Comparison of ENCODE assay signal across 9 mouse cellular contexts in the genomic region with DNA sequence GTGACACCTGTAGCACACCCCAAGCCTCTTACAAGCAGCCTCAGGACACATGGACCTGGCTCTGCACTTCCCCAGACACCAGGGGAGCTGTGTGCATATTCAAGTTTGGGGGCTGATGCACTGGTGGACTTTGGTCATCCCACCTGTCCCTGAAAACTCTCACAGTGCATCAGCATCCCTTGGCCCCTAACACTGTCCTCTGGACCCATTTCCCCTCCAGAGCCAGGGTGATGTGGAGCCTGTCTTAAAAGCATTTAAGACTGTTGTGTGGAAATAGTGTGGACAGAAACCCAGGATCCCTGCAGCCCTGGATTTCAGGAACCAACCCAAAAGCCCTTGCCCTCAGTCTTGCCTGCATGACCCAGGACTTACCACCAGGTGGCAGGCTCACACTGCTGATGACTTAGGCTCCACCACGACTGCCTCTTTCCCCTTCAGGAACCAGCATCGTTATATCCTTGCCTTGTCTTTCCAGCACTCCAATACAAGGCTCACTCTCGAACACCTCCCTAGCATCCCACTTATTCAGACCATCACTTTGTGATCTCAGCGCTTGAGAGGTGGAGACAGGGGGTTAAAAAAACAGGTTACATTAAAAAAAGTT.
DNase-seq lines count a peak whose midpoint lies in the region; ATAC-seq and TF ChIP-seq lines count a peak whose summit lies in the region.
"Had no signal": no experiment of that assay in that cellular context is flagged by ENCODE, and none has a peak within 500 bp of the region (broad histone marks: within the 10 kb centered on the region; RNA-seq: fewer than 3 reads in every experiment).

No protein-coding gene starts in this region.

- no peaks in the 10 kb centered on the region for H3K36me3 ChIP-seq in forebrain, postnatal 0 days (ENCODE audit: insufficient read depth)
- no peaks in the 10 kb centered on the region for H3K36me3 ChIP-seq in hindbrain, embryonic 14.5 days (replicated peaks; ENCODE audit: control insufficient read depth, insufficient read depth)

- peak; percentile 52 for ATAC-seq in Patski
- ATAC-seq in forebrain, postnatal 0 days = peak; percentile 91
- ATAC-seq in hindbrain, embryonic 14.5 days (ENCODE audit: low FRiP score) = peak; percentile 87
- peak; percentile 82 for ATAC-seq in megakaryocyte-erythroid progenitor cell, adult 5-6 weeks (replicated peaks; ENCODE audit: low FRiP score, low TSS enrichment, poor library complexity, severe bottlenecking)

- CTCF ChIA-PET in Patski (lab: Charles Lee) = no interaction called here

- H3K4me3 ChIP-seq in forebrain, postnatal 0 days (ENCODE audit: low read depth, low read length) = no peak overlapping the region
- no peak overlapping the region for H3K4me3 ChIP-seq in hindbrain, embryonic 14.5 days (replicated peaks; ENCODE audit: low read length)
- H3K4me3 ChIP-seq: myocyte had no signal

- DNase-seq in Patski (ENCODE audit: low read depth, low spot score) = no peak
- DNase-seq in cerebellum, adult 18-20 months = peak; percentile 70 to 77
- peak; percentile 89 for DNase-seq in forebrain, postnatal 0 days
- DNase-seq in hindbrain, embryonic 14.5 days (ENCODE audit: low spot score) = peak; percentile 88
- DNase-seq in layer of hippocampus, postnatal 36 days = peak; percentile 73 to 80
- DNase-seq in right cerebral cortex, postnatal 25 days = peak; percentile 69
- DNase-seq in urinary bladder, postnatal 4 days (ENCODE audit: low spot score in 2 of 2) = peak; percentile 58 to 80

- no peak overlapping the region for H3K9ac ChIP-seq in forebrain, postnatal 0 days
- no peak overlapping the region for H3K9ac ChIP-seq in hindbrain, embryonic 14.5 days

- TF ChIP-seq CTCF in Patski (IDR thresholded peaks at IDR 0.05) = peak; percentile 81
- TF ChIP-seq CTCF in forebrain, postnatal 0 days (IDR thresholded peaks at IDR 0.05; ENCODE audit: low read depth) = peak; percentile 100

- WGBS in forebrain, postnatal 0 days = under 1% methylated on average over 4 of the region's 4 CpGs
- WGBS in hindbrain, embryonic 14.5 days = 1% methylated on average over 4 of the region's 4 CpGs

- H3K27me3 ChIP-seq in Patski = peaks cover 39% of the 10 kb centered on the region
- H3K27me3 ChIP-seq in forebrain, postnatal 0 days (ENCODE audit: insufficient read depth, low read length) = no peaks in the 10 kb centered on the region
- no peaks in the 10 kb centered on the region for H3K27me3 ChIP-seq in hindbrain, embryonic 14.5 days (ENCODE audit: control insufficient read depth, insufficient read depth, low read length)

- no peak overlapping the region for H3K4me2 ChIP-seq in forebrain, postnatal 0 days (ENCODE audit: low read depth)
- H3K4me2 ChIP-seq in hindbrain, embryonic 14.5 days (replicated peaks) = no peak overlapping the region

- no peaks in the 10 kb centered on the region for H3K9me3 ChIP-seq in forebrain, postnatal 0 days (ENCODE audit: low read length)
- H3K9me3 ChIP-seq in hindbrain, embryonic 14.5 days (ENCODE audit: control insufficient read depth, low read length) = no peaks in the 10 kb centered on the region

- POLR2A ChIA-PET in Patski (lab: Charles Lee) = interaction anchor here (0.6 kb wide), 1 partner anchor 390 kb away, joined by 5 read pairs; no protein-coding TSS in a partner anchor

- H3K27ac ChIP-seq in forebrain, postnatal 0 days (ENCODE audit: low read depth, low read length) = no peak overlapping the region
- H3K27ac ChIP-seq in hindbrain, embryonic 14.5 days = no peak overlapping the region

- in situ Hi-C loops in Patski (cut with MboI; ENCODE audit: low pct_unique_long_range_greater_than_20kb) = loop anchor here (10.0 kb wide), 2 partner anchors 299 to 859 kb away; no protein-coding TSS in a partner anchor

- no peaks in the 10 kb centered on the region for H3K4me1 ChIP-seq in forebrain, postnatal 0 days (ENCODE audit: insufficient read depth)
- 0 out of 2 replicates have a peak, but pooled peaks cover 5% of the 10 kb centered on the region for H3K4me1 ChIP-seq in hindbrain, embryonic 14.5 days (replicated peaks; ENCODE audit: control insufficient read depth, insufficient read depth, low read length)
